Mouse (Mus musculus) embryonic facial prominence, embryonic 12.5 days (tissue): ENCODE data around the gene Clcnka. TPM values are rescaled to one million over a fixed set of nuclear protein-coding genes. Genes with fewer than 3 reads are reported as not detected.

ENCODE experiments used
- ATAC-seq: fragments of 200-750 bp; cut with Nextera tagmentation; 2 replicates; pipeline ENCODE4 v1.8.0; 2017; ENCODE audit not compliant: insufficient number of reproducible peaks, insufficient read depth, low FRiP score, low TSS enrichment
- H3K27ac ChIP-seq: fragments of 300-500 bp; sonication (generic); 2 replicates; pipeline ENCODE4 v1.5.1; 2016; ENCODE audit warnings: mild to moderate bottlenecking
- H3K27me3 ChIP-seq: fragments of 300-500 bp; sonication (generic); 2 replicates; pipeline ENCODE4 v1.6.1; 2016; ENCODE audit warnings: mild to moderate bottlenecking, moderate library complexity
- H3K36me3 ChIP-seq: fragments of 300-500 bp; sonication (generic); 2 replicates; pipeline ENCODE4 v1.6.1; 2016; ENCODE audit warnings: mild to moderate bottlenecking
- H3K4me1 ChIP-seq: fragments of 300-500 bp; sonication (generic); 2 replicates; pipeline ENCODE4 v1.6.1; 2016
- H3K4me2 ChIP-seq: fragments of 300-500 bp; sonication (generic); replicated peaks from 2 replicates; pipeline ENCODE4 v1.6.1; 2016; ENCODE audit warnings: mild to moderate bottlenecking, moderate library complexity
- H3K4me3 ChIP-seq: fragments of 300-500 bp; sonication (generic); 2 replicates; pipeline ENCODE4 v1.5.1; 2016; ENCODE audit warnings: mild to moderate bottlenecking
- H3K9ac ChIP-seq: fragments of 300-500 bp; sonication (generic); 2 replicates; pipeline ENCODE4 v1.6.1; 2016; ENCODE audit warnings: mild to moderate bottlenecking, moderate library complexity
- H3K9me3 ChIP-seq: fragments of 300-500 bp; sonication (generic); 2 replicates; pipeline ENCODE4 v1.6.1; 2016; ENCODE audit warnings: mild to moderate bottlenecking, moderate library complexity
- WGBS: fragments of 180-500 bp; shearing (Covaris S2); methylation state at CpG from one replicate; pipeline ENCODE4 v1.1.7; 2016; 5-methylcytosine and 5-hydroxymethylcytosine counted together
- polyA plus RNA-seq: library from polyadenylated mRNA; unstranded; fragments of >200 nt; fragmentation: Nextera tagmentation; extraction: Ambion mirVana; gene quantifications from 2 replicates; pipeline ENCODE4 v1.2.1, GENCODE M21; 2016

Clcnka gene
- polyA plus RNA-seq, 1 experiment from 2014 or later = 0.31 TPM

DNA sequence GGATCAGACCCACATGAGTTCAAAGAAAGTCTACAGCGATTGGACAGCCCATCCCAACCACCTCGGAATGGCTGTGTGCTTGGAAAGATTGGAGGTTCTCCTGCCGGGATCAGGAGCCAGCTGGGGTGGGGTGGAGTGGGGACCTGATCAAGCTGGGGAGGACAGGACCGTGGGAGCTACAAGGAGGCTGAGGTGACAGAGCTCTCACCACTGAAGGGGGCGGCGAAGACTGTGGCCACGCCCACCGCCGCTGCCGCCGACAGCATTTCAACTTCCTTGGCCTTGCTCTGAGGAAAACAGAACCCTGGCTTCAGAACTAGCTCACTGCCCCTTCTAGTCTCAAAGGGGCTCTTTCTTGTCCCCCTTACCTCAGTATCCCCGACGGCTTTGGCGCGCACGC, 3.8 kb downstream of the Clcnka start:
- ATAC-seq = no peak
- Histone ChIP-seq H3K27ac (no peak overlapping the region), H3K36me3 (no peaks in the 10 kb centered on the region), H3K4me3 (no peak overlapping the region), H3K9me3 (no peaks in the 10 kb centered on the region), H3K4me2 (peak overlapping the region; percentile 16; the same call in 1 of the 2 replicates), H3K4me1 (peaks cover 5% of the 10 kb centered on the region; the same call in 1 of the 2 replicates), H3K27me3 (peaks cover 6% of the 10 kb centered on the region; the same call in 1 of the 2 replicates), H3K9ac (no peak overlapping the region)
- WGBS = 16% methylated on average over 16 of the region's 16 CpGs

DNA sequence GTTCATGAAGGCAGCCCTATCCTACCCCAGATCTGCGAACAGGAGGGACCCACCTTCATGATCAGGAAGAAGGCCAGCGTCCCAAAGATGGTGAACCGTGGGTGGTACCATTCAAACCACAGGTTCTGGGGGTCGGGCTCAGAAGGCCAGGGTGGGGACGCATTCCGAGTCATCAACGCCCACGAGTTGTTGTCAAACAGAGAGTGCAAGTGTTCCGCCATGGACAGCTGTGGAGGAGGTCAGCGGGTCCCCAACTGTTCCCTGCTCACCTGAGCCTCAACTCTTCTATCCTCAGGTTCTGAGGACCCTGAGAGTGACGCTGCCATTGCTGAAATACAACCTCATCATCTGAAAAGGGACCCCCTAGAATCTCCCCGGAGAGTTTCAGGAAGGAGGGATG, 7.2 kb downstream of the Clcnka start:
- H3K9me3 ChIP-seq = no peaks in the 10 kb centered on the region
- no peak overlapping the region for H3K4me3 ChIP-seq
- no peak overlapping the region for H3K4me2 ChIP-seq
- no peaks in the 10 kb centered on the region for H3K36me3 ChIP-seq
- H3K4me1 ChIP-seq = no peaks in the 10 kb centered on the region
- 78% methylated on average over 12 of the region's 12 CpGs for WGBS
- no peak for ATAC-seq
- H3K27me3 ChIP-seq = peaks cover 6% of the 10 kb centered on the region; the same call in 1 of the 2 replicates
- H3K9ac ChIP-seq = no peak overlapping the region
- H3K27ac ChIP-seq = no peak overlapping the region

DNA sequence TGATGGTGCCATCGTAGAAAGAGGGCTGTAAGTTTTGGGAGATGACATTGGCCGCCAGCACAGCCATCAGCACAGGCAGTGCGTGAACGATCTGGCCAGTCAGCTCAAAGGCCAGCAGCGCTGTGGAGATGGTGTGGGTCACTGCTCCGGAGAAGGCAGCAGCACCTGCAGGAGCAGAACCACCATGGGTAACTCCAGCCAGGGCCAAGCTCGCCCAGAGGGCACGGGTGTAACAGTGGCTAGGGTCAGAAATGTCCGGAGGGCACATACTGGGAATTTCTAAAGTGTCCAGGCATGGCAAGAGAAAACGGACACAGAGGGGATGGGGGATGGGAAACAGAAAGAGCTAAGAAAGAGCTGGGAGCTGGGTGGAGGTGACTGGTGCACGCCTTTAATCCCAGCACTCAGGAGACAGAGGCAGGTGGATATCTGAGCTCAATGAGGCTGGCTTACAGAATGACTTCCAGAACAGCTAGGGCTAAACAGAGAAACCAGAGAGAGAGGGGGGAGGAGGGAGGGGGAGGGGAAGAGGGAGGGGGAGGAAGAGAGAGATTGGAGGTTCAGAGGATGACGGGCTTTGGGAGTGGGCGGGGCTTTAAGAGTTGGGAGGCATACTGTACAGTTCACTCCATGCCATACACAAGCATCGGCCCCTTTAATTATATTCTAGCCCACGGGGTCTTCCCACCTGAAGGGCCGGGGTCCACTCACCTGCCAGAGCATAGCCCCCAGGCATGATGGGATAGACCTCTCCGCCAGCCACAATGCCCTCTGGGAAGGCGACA, 9.0 kb downstream of the Clcnka start:
- H3K4me2 ChIP-seq = no peak overlapping the region
- 64% methylated on average over 18 of the region's 18 CpGs for WGBS
- H3K4me3 ChIP-seq = no peak overlapping the region
- H3K27ac ChIP-seq = no peak overlapping the region
- H3K36me3 ChIP-seq = no peaks in the 10 kb centered on the region
- no peaks in the 10 kb centered on the region for H3K9me3 ChIP-seq
- H3K4me1 ChIP-seq = peaks cover 3% of the 10 kb centered on the region; the same call in 1 of the 2 replicates
- H3K27me3 ChIP-seq = peaks cover 6% of the 10 kb centered on the region
- no peak overlapping the region; the same call in 1 of the 2 replicates for H3K9ac ChIP-seq
- no peak for ATAC-seq

DNA sequence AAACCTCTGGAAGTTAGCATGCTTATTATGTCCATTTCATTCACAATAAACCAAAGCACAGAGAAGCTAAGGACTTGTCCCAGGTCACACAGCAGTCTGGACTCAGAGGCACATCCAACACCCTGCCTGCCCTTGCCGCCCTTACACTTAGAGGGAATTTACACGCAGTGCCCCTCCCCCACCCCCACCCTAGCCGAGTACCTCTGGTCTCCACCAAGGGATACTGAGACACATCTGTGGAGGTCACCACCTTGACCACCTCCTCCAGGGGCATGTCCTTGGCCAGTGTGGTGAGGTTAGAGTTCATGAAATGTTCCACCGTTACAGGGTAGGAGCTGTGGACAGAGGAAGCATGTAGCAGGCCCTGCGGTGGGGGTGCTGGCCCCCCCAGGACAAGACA, 10.6 kb downstream of the Clcnka start:
- no peak for ATAC-seq
- Histone ChIP-seq H3K4me2 (no peak overlapping the region), H3K9ac (no peak overlapping the region), H3K4me1 (peaks cover 4% of the 10 kb centered on the region; the same call in 1 of the 2 replicates), H3K4me3 (no peak overlapping the region), H3K9me3 (no peaks in the 10 kb centered on the region), H3K36me3 (no peaks in the 10 kb centered on the region), H3K27me3 (peaks cover 23% of the 10 kb centered on the region), H3K27ac (no peak overlapping the region)
- WGBS = 58% methylated on average over 5 of the region's 5 CpGs

DNA sequence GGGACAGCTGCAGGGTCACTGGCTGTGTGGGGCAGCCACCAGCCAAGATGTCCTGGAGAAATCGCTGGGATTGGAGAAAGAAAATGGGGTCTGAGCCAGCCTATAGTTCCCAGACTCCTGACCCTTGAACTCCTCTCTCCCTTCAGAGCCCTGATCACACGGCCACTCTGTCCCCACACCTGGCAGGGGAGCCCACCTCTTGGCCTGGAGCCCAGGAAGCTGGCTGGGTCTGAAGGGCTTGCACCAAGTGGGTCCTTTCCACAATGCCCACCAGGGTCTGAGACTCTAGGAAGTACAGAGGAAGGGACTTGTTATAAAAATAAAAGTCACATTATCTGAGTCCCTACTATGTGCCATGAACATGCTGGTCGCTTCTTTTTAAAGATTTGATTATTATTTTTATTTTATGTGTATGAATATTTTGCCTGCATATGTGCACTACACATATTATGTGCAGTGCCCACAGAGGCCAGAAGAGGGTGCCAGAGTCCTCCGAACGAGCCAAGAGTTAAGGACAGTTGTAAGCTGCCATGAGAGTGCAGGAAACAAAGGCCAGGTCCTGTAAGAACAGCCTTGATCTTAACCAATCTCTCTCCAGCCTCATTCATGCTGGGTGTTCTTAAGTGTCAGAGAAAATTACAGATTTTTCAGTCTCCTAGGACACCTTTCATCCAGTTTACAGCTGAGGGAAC, 11.3 kb downstream of the Clcnka start:
- no peak overlapping the region for H3K27ac ChIP-seq
- no peaks in the 10 kb centered on the region for H3K9me3 ChIP-seq
- no peaks in the 10 kb centered on the region for H3K36me3 ChIP-seq
- no peak overlapping the region for H3K4me2 ChIP-seq
- H3K4me3 ChIP-seq = no peak overlapping the region
- no peak overlapping the region for H3K9ac ChIP-seq
- ATAC-seq = no peak
- 21% methylated on average over 5 of the region's 5 CpGs for WGBS
- H3K27me3 ChIP-seq = peaks cover 29% of the 10 kb centered on the region
- H3K4me1 ChIP-seq = peaks cover 11% of the 10 kb centered on the region

DNA sequence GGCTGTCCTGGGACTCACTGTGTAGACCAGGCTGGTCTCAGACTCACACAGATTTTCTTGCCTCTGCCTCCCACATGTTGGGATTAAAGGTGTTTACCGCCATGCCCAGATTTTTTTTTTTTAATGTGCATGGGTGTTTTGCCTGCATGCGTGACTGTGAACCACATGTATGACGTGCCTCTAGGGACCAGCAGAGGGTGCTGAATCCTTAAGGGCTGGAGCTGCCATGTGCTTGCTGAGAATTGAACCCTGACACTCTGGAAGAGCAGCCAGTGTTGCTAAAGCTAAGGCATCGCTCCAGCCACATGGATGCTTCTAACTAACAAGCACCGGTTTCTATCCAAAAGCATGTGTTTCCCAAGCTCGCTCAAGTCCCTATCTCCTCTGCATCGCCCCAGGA, 12.4 kb downstream of the Clcnka start:
- Histone ChIP-seq H3K9ac (no peak overlapping the region), H3K36me3 (no peaks in the 10 kb centered on the region), H3K4me1 (peaks cover 14% of the 10 kb centered on the region), H3K4me2 (no peak overlapping the region), H3K27me3 (peaks cover 40% of the 10 kb centered on the region), H3K27ac (no peak overlapping the region), H3K4me3 (no peak overlapping the region), H3K9me3 (no peaks in the 10 kb centered on the region)
- no peak for ATAC-seq
- 75% methylated on average over 7 of the region's 7 CpGs for WGBS

DNA sequence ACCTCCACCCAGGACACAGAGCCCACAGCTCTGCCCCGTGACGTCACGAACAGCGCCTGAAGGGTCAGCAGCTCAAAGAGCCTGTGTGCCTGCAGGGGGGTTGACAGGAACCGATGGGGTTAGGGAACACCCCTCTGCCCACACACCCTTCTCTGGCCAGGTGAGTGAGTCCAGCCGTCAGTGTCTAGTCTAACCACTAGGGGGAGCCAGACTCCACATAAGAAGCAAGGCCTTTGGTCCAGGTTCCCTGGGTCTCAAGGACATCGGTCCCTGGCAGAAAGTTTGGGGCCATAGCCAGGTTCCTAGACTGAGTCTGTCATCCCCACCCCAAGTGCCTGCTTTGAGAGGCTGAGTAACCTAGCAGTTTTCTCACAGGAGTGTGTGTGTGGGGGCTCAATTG, 13.2 kb downstream of the Clcnka start:
- Histone ChIP-seq H3K4me3 (no peak overlapping the region), H3K9me3 (no peaks in the 10 kb centered on the region), H3K4me1 (peaks cover 14% of the 10 kb centered on the region), H3K4me2 (no peak overlapping the region), H3K27ac (no peak overlapping the region), H3K27me3 (peaks cover 48% of the 10 kb centered on the region), H3K9ac (no peak overlapping the region), H3K36me3 (no peaks in the 10 kb centered on the region)
- no peak for ATAC-seq
- WGBS = under 1% methylated on average over 7 of the region's 7 CpGs

DNA sequence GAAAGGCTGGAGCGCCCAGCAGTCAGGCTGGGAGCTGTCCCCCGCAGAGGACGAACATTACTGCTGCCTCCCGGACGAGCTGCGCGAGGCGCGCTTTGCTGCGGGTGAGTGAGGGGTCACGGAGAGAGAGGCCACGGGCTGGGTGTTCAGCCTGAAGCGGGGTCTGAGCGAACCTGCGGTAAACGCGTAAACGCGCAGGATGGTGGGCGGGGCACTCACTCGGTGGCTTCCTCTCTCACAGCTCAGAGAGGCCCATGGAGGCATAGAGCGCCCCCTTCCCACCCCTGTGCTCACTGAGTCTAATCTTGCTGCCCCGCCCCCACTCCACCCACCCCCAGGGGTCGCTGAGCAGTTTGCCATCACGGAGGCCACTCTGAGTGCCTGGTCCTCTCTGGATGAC, 16.1 kb downstream of the Clcnka start:
- H3K9me3 ChIP-seq = no peaks in the 10 kb centered on the region
- H3K4me1 ChIP-seq = peaks cover 14% of the 10 kb centered on the region
- WGBS = 1% methylated on average over 24 of the region's 25 CpGs
- H3K27me3 ChIP-seq = peaks cover 56% of the 10 kb centered on the region
- no peak overlapping the region for H3K27ac ChIP-seq
- peak overlapping the region; percentile 67 for H3K4me2 ChIP-seq
- 0 out of 2 replicates have a peak overlapping the region, but pooled peaks have one; percentile 25 for H3K9ac ChIP-seq
- H3K4me3 ChIP-seq = peak overlapping the region; percentile 35
- H3K36me3 ChIP-seq = no peaks in the 10 kb centered on the region
- no peak for ATAC-seq

DNA sequence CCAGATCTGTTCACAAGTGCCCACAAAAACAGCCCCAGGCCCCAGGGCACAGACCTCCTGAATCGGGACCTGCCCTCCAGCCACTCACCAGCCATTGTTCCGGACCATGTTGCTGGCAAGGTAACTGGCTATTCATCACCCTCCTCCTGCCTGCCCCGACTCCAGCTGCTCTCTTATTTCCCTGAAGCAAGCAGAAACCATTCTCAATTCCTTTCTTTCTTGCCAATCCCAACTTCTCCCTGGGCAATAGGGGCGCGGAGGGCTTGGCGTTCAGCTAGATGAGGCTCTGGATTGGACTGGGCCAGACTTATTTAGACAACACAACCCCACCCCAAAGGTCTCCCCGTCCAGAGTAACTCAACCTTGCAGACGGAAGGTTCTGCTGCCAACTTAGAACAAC, 18.9 kb downstream of the Clcnka start:
- ATAC-seq = no peak
- H3K4me3 ChIP-seq = no peak overlapping the region
- H3K9me3 ChIP-seq = no peaks in the 10 kb centered on the region
- WGBS = 68% methylated on average over 8 of the region's 8 CpGs
- no peak overlapping the region for H3K9ac ChIP-seq
- H3K27me3 ChIP-seq = peaks cover 51% of the 10 kb centered on the region
- no peak overlapping the region for H3K4me2 ChIP-seq
- H3K27ac ChIP-seq = no peak overlapping the region
- H3K4me1 ChIP-seq = peaks cover 12% of the 10 kb centered on the region
- no peaks in the 10 kb centered on the region for H3K36me3 ChIP-seq

DNA sequence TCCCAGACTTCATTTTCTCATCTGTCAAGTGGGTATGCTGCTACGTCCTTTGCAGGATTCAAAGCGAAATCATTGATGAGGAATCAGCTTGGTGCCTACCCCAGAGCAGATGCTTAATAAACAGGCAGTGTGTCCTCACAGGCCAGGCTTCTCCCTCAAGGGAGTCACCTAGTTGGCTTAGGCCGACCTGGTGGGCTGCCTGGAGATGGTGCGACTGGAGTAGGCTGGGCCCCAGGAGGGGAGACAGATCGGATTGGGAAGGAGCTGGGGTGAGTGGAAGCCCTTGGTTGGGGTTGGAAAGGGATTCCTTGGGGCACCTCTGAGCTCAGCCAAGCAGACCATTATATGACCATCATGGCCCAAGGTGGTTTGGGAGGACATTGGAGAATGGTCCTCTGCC, 26.1 kb downstream of the Clcnka start:
- no peak overlapping the region for H3K4me3 ChIP-seq
- no peak for ATAC-seq
- 90% methylated on average over 5 of the region's 5 CpGs for WGBS
- H3K27me3 ChIP-seq = peaks cover 24% of the 10 kb centered on the region
- H3K4me1 ChIP-seq = 0 out of 2 replicates have a peak, but pooled peaks cover 8% of the 10 kb centered on the region
- H3K9me3 ChIP-seq = no peaks in the 10 kb centered on the region
- H3K9ac ChIP-seq = no peak overlapping the region
- H3K36me3 ChIP-seq = no peaks in the 10 kb centered on the region
- H3K4me2 ChIP-seq = no peak overlapping the region
- H3K27ac ChIP-seq = no peak overlapping the region

DNA sequence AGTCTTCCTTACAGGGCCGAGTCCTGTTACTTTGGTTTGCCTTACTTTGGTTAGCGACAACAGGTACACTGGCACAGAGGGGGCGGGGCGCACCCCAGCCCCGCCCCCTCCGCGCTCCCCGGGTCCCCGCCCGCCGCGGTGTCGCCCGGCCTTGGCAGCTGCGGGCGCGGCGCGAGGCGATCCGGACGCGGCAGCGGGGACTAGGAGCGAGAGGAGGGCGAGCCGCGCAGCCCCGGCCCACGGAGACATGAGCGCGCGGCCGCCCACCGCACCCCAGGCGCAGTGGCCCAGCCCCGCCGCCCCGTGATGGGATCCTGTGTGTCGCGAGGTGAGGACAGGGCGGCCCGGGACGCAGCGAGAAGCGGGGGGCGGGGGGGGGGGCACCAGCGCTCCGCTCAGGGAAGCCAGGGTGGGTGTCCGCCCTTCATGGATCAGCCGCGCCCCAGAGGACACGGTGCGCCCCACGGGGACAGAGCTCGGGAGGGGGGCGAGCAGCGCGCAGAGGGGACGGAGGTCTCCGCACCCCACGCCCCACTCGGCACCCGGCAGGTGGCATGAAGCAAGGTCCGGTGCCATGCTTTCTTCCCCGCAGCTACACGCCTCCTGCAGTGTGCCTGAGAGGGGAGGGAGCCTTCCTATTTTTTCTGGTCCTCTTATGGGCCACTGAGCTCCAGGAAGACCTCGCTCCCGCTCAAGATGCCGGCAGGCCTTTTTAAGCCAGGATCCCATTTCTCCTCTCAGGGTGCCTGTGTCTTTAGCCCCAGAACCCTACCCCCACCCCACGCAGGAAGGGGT, 30.3 kb downstream of the Clcnka start, which contains the start of gene Fam131c:
Gene Fam131c, plus strand, starts transcription at position 224 of the 795 bp plus-strand sequence.
- 0 out of 2 replicates have a peak, but pooled peaks cover 8% of the 10 kb centered on the region for H3K4me1 ChIP-seq
- H3K27me3 ChIP-seq = peaks cover 60% of the 10 kb centered on the region
- peak; percentile 3; the same call in 1 of the 2 replicates for ATAC-seq
- H3K4me3 ChIP-seq = peak within 1 kb of the TSS; percentile 62
- H3K36me3 ChIP-seq = no peaks in the 10 kb centered on the region
- no peak within 1 kb of the TSS for H3K27ac ChIP-seq
- under 1% methylated on average over 58 of the region's 71 CpGs for WGBS
- H3K9ac ChIP-seq = peak within 1 kb of the TSS; percentile 72
- H3K9me3 ChIP-seq = no peaks in the 10 kb centered on the region
- peak within 1 kb of the TSS; percentile 100 for H3K4me2 ChIP-seq
